Comparison of ENCODE assay signal across 11 mouse cellular contexts in genomic region chr15:27998621-27999359, GRCm38 (mm10). TPM values are rescaled to one million over a fixed set of nuclear protein-coding genes. Genes with fewer than 3 reads are reported as not detected.
DNase-seq lines count a peak whose midpoint lies in the region; TF ChIP-seq lines count a peak whose summit lies in the region.
"Had no signal": no experiment of that assay in that cellular context is flagged by ENCODE, and none has a peak within 500 bp of the region (broad histone marks: within the 10 kb centered on the region; RNA-seq: fewer than 3 reads in every experiment).

No protein-coding gene starts in this region.

- peaks cover 74% of the 10 kb centered on the region for H3K4me1 ChIP-seq in heart, embryonic 10.5 days
- peaks cover 9% of the 10 kb centered on the region for H3K4me1 ChIP-seq in ES-Bruce4 (ENCODE audit: control insufficient read depth, insufficient read depth, low read length)
- peaks cover 28% of the 10 kb centered on the region for H3K4me1 ChIP-seq in brown adipose tissue, adult 24 weeks (ENCODE audit: control insufficient read depth, insufficient read depth, insufficient read length, low read length)
- peaks cover 8% of the 10 kb centered on the region for H3K4me1 ChIP-seq in thymus, adult 2 months (replicated peaks; ENCODE audit: control insufficient read depth, insufficient read depth, low read length)

- H3K27ac ChIP-seq in heart, embryonic 10.5 days: peak overlapping the region; percentile 13; the same call in 1 of the 2 replicates
- H3K27ac ChIP-seq in ES-Bruce4 (ENCODE audit: insufficient read depth, low read length): no peak overlapping the region
- H3K27ac ChIP-seq in brown adipose tissue, adult 24 weeks (replicated peaks; ENCODE audit: low read depth, low read length): peak overlapping the region; percentile 5; the same call in 1 of the 2 replicates
- H3K27ac ChIP-seq in thymus, adult 2 months (ENCODE audit: control insufficient read depth, insufficient read depth, low read length): no peak overlapping the region
- H3K27ac ChIP-seq: hindbrain, embryonic 15.5 days; macrophage had no signal

- no peak for TF ChIP-seq CTCF in ES-Bruce4 (IDR thresholded peaks at IDR 0.05; ENCODE audit: low read depth, low read length)
- no peak for TF ChIP-seq CTCF in thymus, adult 2 months (IDR thresholded peaks at IDR 0.05; ENCODE audit: borderline replicate concordance, control insufficient read depth, extremely low read depth, insufficient read depth, low read length, poor library complexity)

- peaks cover 5% of the 10 kb centered on the region; the same call in 1 of the 2 replicates for H3K36me3 ChIP-seq in heart, embryonic 10.5 days
- H3K36me3 ChIP-seq in ES-Bruce4 (ENCODE audit: control insufficient read depth, insufficient read depth, low read length, poor library complexity, severe bottlenecking): no peaks in the 10 kb centered on the region
- no peaks in the 10 kb centered on the region for H3K36me3 ChIP-seq in thymus, adult 2 months (ENCODE audit: control insufficient read depth, insufficient read depth, low read length)
- H3K36me3 ChIP-seq: hindbrain, embryonic 15.5 days had no signal

- TF ChIP-seq POLR2A in ES-Bruce4 (IDR thresholded peaks at IDR 0.05; ENCODE audit: insufficient read depth, low read length): no peak
- no peak for TF ChIP-seq POLR2A in thymus, adult 2 months (IDR thresholded peaks at IDR 0.05; ENCODE audit: control insufficient read depth, extremely low read depth, insufficient read depth, low read length, poor library complexity)

- no peak overlapping the region for H3K9ac ChIP-seq in ES-Bruce4 (ENCODE audit: low read depth, poor library complexity, severe bottlenecking)
- H3K9ac ChIP-seq: hindbrain, embryonic 15.5 days had no signal

- WGBS in heart, embryonic 10.5 days: 24% methylated on average over 8 of the region's 8 CpGs
- WGBS in thymus, adult 2 months: 92% methylated on average over 8 of the region's 8 CpGs

- no peak for DNase-seq in heart, embryonic 10.5 days (ENCODE audit: low spot score)
- no peak for DNase-seq in heart, adult 11 months
- DNase-seq in kidney, postnatal 14 days: peak; percentile 37
- DNase-seq in layer of hippocampus, adult 18-20 months (ENCODE audit: low spot score in 2 of 2): no peak
- DNase-seq in thymus, adult 2 months: no peak
- DNase-seq: adrenal gland, postnatal 14 days; thymus, postnatal 14 days had no signal

- peak; percentile 87 for TF ChIP-seq EP300 in ES-Bruce4 (IDR thresholded peaks at IDR 0.05; ENCODE audit: insufficient read depth, low read depth, low read length)

- no peaks in the 10 kb centered on the region for H3K9me3 ChIP-seq in heart, embryonic 10.5 days
- H3K9me3 ChIP-seq in ES-Bruce4 (replicated peaks; ENCODE audit: control insufficient read depth, insufficient read depth, low read length, poor library complexity, severe bottlenecking): no peaks in the 10 kb centered on the region
- H3K9me3 ChIP-seq: hindbrain, embryonic 15.5 days had no signal

- no peaks in the 10 kb centered on the region for H3K27me3 ChIP-seq in heart, embryonic 10.5 days (ENCODE audit: insufficient read depth, poor library complexity, severe bottlenecking)
- H3K27me3 ChIP-seq in ES-Bruce4 (ENCODE audit: control insufficient read depth, insufficient read depth, low read length, poor library complexity, severe bottlenecking): no peaks in the 10 kb centered on the region
- H3K27me3 ChIP-seq in thymus, adult 2 months (ENCODE audit: control insufficient read depth, insufficient read depth, low read length): no peaks in the 10 kb centered on the region
- H3K27me3 ChIP-seq: hindbrain, embryonic 15.5 days had no signal

- no peak overlapping the region for H3K4me3 ChIP-seq in heart, embryonic 10.5 days
- no peak overlapping the region for H3K4me3 ChIP-seq in ES-Bruce4 (ENCODE audit: low read depth, low read length)
- H3K4me3 ChIP-seq in brown adipose tissue, adult 24 weeks (ENCODE audit: insufficient read depth, low read depth, low read length): no peak overlapping the region
- H3K4me3 ChIP-seq in thymus, adult 2 months (ENCODE audit: control insufficient read depth, insufficient read depth, low read length): no peak overlapping the region
- H3K4me3 ChIP-seq: hindbrain, embryonic 15.5 days had no signal

RNA-seq across cellular contexts. Expression of gene Trio, which starts 26.9 kb away (rescaled TPM):
- 12.7 and 22.7 TPM in 2 replicates for polyA plus RNA-seq in heart, embryonic 10.5 days (2016; fragmentation: Nextera tagmentation; extraction: Ambion mirVana)
- polyA plus RNA-seq in ES-Bruce4 (2011; ENCODE audit: insufficient read depth, insufficient read length, low read depth, missing spikeins): 52.5 and 62.2 TPM in 2 replicates
- 14.4 and 18.0 TPM in 2 replicates for polyA plus RNA-seq in brown adipose tissue, adult 24 weeks (2012; ENCODE audit: insufficient read depth, insufficient read length, missing spikeins)
- total RNA-seq in layer of hippocampus, adult 18-20 months (2021): 100 to 1,000 TPM; 283 to 296 TPM
- polyA plus RNA-seq in thymus, adult 2 months (2012; rRNA removed): 24.9 and 26.6 TPM in 2 replicates

Comparison
In these comparisons a context has a peak if more than half of its experiments do, and no peak if none do; other contexts are left out.
1. H3K27ac ChIP-seq: peak in heart, embryonic 10.5 days (single experiment) and brown adipose tissue, adult 24 weeks (single experiment); none in ES-Bruce4 (single experiment) and thymus, adult 2 months (single experiment).